Mouse (Mus musculus) E14TG2a.4 (cell line): Measurements from ENCODE around the gene Hmga2.
A peak's percentile ranks its signal among the peaks of the same experiment; 100 is the strongest.

Experiments used
- H3K27me3 ChIP-seq: 2 replicates; pipeline ENCODE4 v1.6.1; 2014; ENCODE audit warnings: low read length, control low read depth; ENCODE audit not compliant: insufficient read depth
- H3K36me3 ChIP-seq: 2 replicates; pipeline ENCODE4 v1.6.1; 2014; ENCODE audit warnings: low read length, control low read depth; ENCODE audit not compliant: insufficient read depth
- H3K4me1 ChIP-seq: replicated peaks from 2 replicates; pipeline ENCODE4 v1.6.1; 2014; ENCODE audit warnings: low read depth, low read length, control low read depth
- H3K4me3 ChIP-seq: replicated peaks from 2 replicates; pipeline ENCODE4 v1.5.1; 2014; ENCODE audit warnings: mild to moderate bottlenecking, low read length
- H3K9me3 ChIP-seq: 2 replicates; pipeline ENCODE4 v1.6.1; 2014; ENCODE audit warnings: low read length, control low read depth
- CTCF ChIP-seq: conservative IDR thresholded peaks from 2 replicates; pipeline ENCODE4 v1.5.1; 2014; ENCODE audit warnings: low read length
- NANOG ChIP-seq: IDR thresholded peaks from 2 replicates; pipeline ENCODE4 v1.6.1; 2014; ENCODE audit warnings: borderline replicate concordance, low read length, mixed read lengths
- POU5F1 ChIP-seq: IDR thresholded peaks from 2 replicates; pipeline ENCODE4 v1.6.1; 2014; ENCODE audit warnings: low read length, borderline replicate concordance

The Hmga2 gene

GRCm38 (mm10) chr10:120322815-120323214 lies 153.5 kb downstream of the Hmga2 start:
- Histone ChIP-seq H3K4me3 (no peak overlapping the region), H3K4me1 (peaks cover 8% of the 10 kb centered on the region), H3K36me3 (no peaks in the 10 kb centered on the region), H3K9me3 (peaks cover 11% of the 10 kb centered on the region), H3K27me3 (no peaks in the 10 kb centered on the region; the same call in none of the 2 replicates)
- no peak for TF ChIP-seq CTCF
- no peak for TF ChIP-seq POU5F1
- no peak for TF ChIP-seq NANOG

GRCm38 (mm10) chr10:120319614-120320013 lies 156.7 kb downstream of the Hmga2 start:
- TF ChIP-seq POU5F1 (no peak), CTCF (peak; percentile 31)
- no peak overlapping the region for H3K4me3 ChIP-seq

More at GRCm38 (mm10) chr10:120319614-120320013, 156.7 kb downstream of the Hmga2 start:
- no peaks in the 10 kb centered on the region for H3K36me3 ChIP-seq
- H3K9me3 ChIP-seq = peaks cover 11% of the 10 kb centered on the region
- H3K4me1 ChIP-seq = peaks cover 8% of the 10 kb centered on the region
- no peaks in the 10 kb centered on the region; the same call in none of the 2 replicates for H3K27me3 ChIP-seq
